Mouse (Mus musculus): ENCODE results near the gene Gipr. TPM values are rescaled to one million over a fixed set of nuclear protein-coding genes. Genes with fewer than 3 reads are reported as not detected.
"Not testable (repeated sequence)": the region's sequence is repeated elsewhere in the genome, so short reads cannot be mapped to it uniquely, and the experiment has no call there.

Gene Gipr
- polyA plus RNA-seq, 1 experiment: 2.6 TPM

GRCm38 (mm10) chr7:19157160-19157800 is 8.6 kb downstream of the Gipr start:
- peak; percentile 92 to 97 for DNase-seq
- Histone ChIP-seq H3K27ac (ENCODE audit: insufficient read depth, low read length) (no peak overlapping the region), H3K27me3 (ENCODE audit: control insufficient read depth, insufficient read depth, low read length) (no peaks in the 10 kb centered on the region), H3K4me3 (replicated peaks; ENCODE audit: insufficient read depth, low read depth, low read length) (peak overlapping the region; percentile 20), H3K4me1 (ENCODE audit: control insufficient read depth, insufficient read depth, low read length) (peaks cover 14% of the 10 kb centered on the region)
- 6% methylated on average over 30 of the region's 30 CpGs for WGBS
- TF ChIP-seq POLR2A (IDR thresholded peaks at IDR 0.05; ENCODE audit: borderline replicate concordance, insufficient read depth, low read length): no peak
- TF ChIP-seq CTCF (IDR thresholded peaks at IDR 0.05; ENCODE audit: borderline replicate concordance, insufficient read depth, low read depth, low read length): peak; percentile 90

GRCm38 (mm10) chr7:19155825-19156475 is 10.0 kb downstream of the Gipr start:
- DNase-seq: no peak
- 68% methylated on average over 13 of the region's 13 CpGs for WGBS
- no peaks in the 10 kb centered on the region for H3K27me3 ChIP-seq (ENCODE audit: control insufficient read depth, insufficient read depth, low read length)
- H3K4me3 ChIP-seq (replicated peaks; ENCODE audit: insufficient read depth, low read depth, low read length): no peak overlapping the region
- TF ChIP-seq CTCF (IDR thresholded peaks at IDR 0.05; ENCODE audit: borderline replicate concordance, insufficient read depth, low read depth, low read length) (peak; percentile 43; the same call in 1 of the 2 replicates), POLR2A (IDR thresholded peaks at IDR 0.05; ENCODE audit: borderline replicate concordance, insufficient read depth, low read length) (no peak)
- H3K4me1 ChIP-seq (ENCODE audit: control insufficient read depth, insufficient read depth, low read length): peaks cover 14% of the 10 kb centered on the region
- H3K27ac ChIP-seq (ENCODE audit: insufficient read depth, low read length): no peak overlapping the region

DNA sequence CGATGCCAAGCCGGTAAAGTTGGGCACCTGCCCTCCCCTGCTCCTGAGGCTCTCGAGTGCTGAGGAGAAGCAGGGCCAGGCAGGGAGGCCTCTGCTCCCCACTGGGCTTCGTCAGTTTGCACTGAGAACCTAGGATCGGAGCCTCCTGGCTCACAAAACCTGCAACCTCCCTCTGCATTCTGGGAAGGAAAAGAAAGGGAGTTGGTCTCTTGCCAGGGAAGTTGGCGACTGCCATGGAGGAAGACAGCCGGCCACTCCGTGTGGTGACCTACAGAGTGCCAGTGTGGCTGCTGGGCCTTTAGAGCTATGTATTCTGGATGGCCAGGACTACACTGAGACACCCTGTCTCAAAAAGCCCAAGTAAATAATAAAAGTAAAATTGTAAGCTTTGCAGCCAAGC is 11.1 kb downstream of the Gipr start:
- Histone ChIP-seq H3K4me1 (ENCODE audit: control insufficient read depth, insufficient read depth, low read length) (peaks cover 19% of the 10 kb centered on the region), H3K27me3 (ENCODE audit: control insufficient read depth, insufficient read depth, low read length) (no peaks in the 10 kb centered on the region), H3K27ac (ENCODE audit: insufficient read depth, low read length) (no peak overlapping the region), H3K4me3 (replicated peaks; ENCODE audit: insufficient read depth, low read depth, low read length) (no peak overlapping the region)
- DNase-seq: peak; percentile 28 to 55
- TF ChIP-seq CTCF (IDR thresholded peaks at IDR 0.05; ENCODE audit: borderline replicate concordance, insufficient read depth, low read depth, low read length) (no peak), POLR2A (IDR thresholded peaks at IDR 0.05; ENCODE audit: borderline replicate concordance, insufficient read depth, low read length) (no peak)
- WGBS: 10% methylated on average over 8 of the region's 8 CpGs

- not testable (repeated sequence) for DNase-seq; H3K4me1 ChIP-seq (ENCODE audit: control insufficient read depth, insufficient read depth, low read length); H3K4me3 ChIP-seq (replicated peaks; ENCODE audit: insufficient read depth, low read depth, low read length); H3K27me3 ChIP-seq (ENCODE audit: control insufficient read depth, insufficient read depth, low read length); H3K27ac ChIP-seq (ENCODE audit: insufficient read depth, low read length)
- 82% methylated on average over 10 of the region's 10 CpGs for WGBS
These were observed 14.8 kb downstream of the Gipr start for GRCm38 (mm10) chr7:19151121-19151520.

DNA sequence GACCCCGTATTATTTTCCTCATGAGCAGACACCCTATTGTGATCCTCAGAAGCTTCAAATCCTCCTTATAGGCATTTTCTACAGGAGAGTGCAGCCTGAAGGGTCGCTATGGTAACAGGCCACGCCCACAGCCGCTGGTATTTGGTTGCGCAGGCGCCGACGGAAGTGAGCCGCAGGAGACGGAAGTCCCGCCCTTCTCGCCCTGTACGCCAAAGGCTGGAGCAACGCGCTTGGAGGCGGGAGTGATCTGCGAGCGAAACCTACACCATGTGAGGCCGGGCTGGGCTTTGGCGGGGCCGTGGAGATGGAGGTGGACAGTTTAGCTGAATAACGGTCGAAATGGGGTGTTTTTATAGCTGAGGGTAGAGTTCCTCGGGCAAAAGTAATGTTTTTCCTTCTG is 16.3 kb downstream of the Gipr start, which contains the start of gene Snrpd2:
Snrpd2 (plus strand) TSS at position 97 of the 400 bp plus-strand sequence.
- DNase-seq: peak; percentile 95 to 97
- H3K27ac ChIP-seq (ENCODE audit: insufficient read depth, low read length): peak within 1 kb of the TSS; percentile 48
- TF ChIP-seq POLR2A (IDR thresholded peaks at IDR 0.05; ENCODE audit: borderline replicate concordance, insufficient read depth, low read length) (peak; percentile 88), CTCF (IDR thresholded peaks at IDR 0.05; ENCODE audit: borderline replicate concordance, insufficient read depth, low read depth, low read length) (no peak)
- H3K4me3 ChIP-seq (replicated peaks; ENCODE audit: insufficient read depth, low read depth, low read length): peak within 1 kb of the TSS; percentile 90
- under 1% methylated on average over 24 of the region's 24 CpGs for WGBS
- H3K27me3 ChIP-seq (ENCODE audit: control insufficient read depth, insufficient read depth, low read length): no peaks in the 10 kb centered on the region
- H3K4me1 ChIP-seq (ENCODE audit: control insufficient read depth, insufficient read depth, low read length): peaks cover 9% of the 10 kb centered on the region

- H3K4me1 ChIP-seq (ENCODE audit: control insufficient read depth, insufficient read depth, low read length): peaks cover 9% of the 10 kb centered on the region
- DNase-seq: peak; percentile 97 to 99
- TF ChIP-seq CTCF (IDR thresholded peaks at IDR 0.05; ENCODE audit: borderline replicate concordance, insufficient read depth, low read depth, low read length): no peak
- TF ChIP-seq POLR2A (IDR thresholded peaks at IDR 0.05; ENCODE audit: borderline replicate concordance, insufficient read depth, low read length): peak; percentile 53; the same call in 1 of the 2 replicates
- under 1% methylated on average over 43 of the region's 43 CpGs for WGBS
- peak within 1 kb of the TSS; percentile 48 for H3K27ac ChIP-seq (ENCODE audit: insufficient read depth, low read length)
- H3K4me3 ChIP-seq (replicated peaks; ENCODE audit: insufficient read depth, low read depth, low read length): peak within 1 kb of the TSS; percentile 90
- H3K27me3 ChIP-seq (ENCODE audit: control insufficient read depth, insufficient read depth, low read length): no peaks in the 10 kb centered on the region
These were observed 16.9 kb downstream of the Gipr start, which contains the start of gene Qpctl for GRCm38 (mm10) chr7:19148875-19149541. TSS of gene Qpctl (minus strand) at chr7:19149291.

DNA sequence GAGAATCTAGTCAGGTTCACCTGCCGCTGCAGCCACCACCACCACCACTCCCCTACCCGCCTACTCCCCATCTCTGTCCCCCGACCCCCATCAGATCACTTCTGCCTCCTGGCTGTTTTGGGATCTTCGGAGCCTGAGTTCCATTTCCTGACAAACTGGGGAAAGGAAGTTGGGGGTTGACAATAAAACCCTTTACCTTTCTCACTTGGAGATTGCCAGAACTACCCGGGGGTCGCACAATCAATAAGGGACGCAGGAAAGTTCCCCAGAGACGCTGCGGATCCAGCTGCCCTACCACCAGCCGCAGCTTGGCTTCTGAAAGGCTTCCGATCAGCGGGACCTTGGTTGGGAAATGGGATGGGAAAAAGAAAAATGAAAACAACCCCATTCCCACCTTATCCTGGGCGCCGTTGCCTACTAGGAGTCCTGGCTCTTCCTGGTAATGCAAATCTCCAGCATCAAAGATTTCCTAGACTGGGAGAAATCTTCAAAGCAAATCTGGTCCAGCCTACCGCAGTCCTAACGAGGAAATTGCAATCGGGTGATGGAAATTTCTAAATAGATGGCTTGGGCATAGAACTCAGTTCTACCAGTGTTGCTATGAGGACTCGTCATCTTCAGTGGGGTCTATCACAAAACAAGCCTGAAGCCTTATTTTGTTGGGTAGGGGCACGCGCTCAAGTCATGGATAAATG is 17.6 kb downstream of the Gipr start:
- DNase-seq: no peak
- WGBS: 8% methylated on average over 20 of the region's 20 CpGs
- TF ChIP-seq CTCF (IDR thresholded peaks at IDR 0.05; ENCODE audit: borderline replicate concordance, insufficient read depth, low read depth, low read length): no peak
- no peak for TF ChIP-seq POLR2A (IDR thresholded peaks at IDR 0.05; ENCODE audit: borderline replicate concordance, insufficient read depth, low read length)
- peak overlapping the region; percentile 48 for H3K27ac ChIP-seq (ENCODE audit: insufficient read depth, low read length)
- peaks cover 9% of the 10 kb centered on the region for H3K4me1 ChIP-seq (ENCODE audit: control insufficient read depth, insufficient read depth, low read length)
- peak overlapping the region; percentile 90 for H3K4me3 ChIP-seq (replicated peaks; ENCODE audit: insufficient read depth, low read depth, low read length)
- no peaks in the 10 kb centered on the region for H3K27me3 ChIP-seq (ENCODE audit: control insufficient read depth, insufficient read depth, low read length)
